Mouse (Mus musculus) lung, adult 2 months (tissue): ENCODE measurements around the gene Erc2.

Experiments
- CTCF ChIP-seq: fragments of 200-500 bp; IDR thresholded peaks from 2 replicates; pipeline ENCODE4 v1.5.1; 2011; ENCODE audit warnings: mild to moderate bottlenecking, low read length, control low read depth; ENCODE audit not compliant: insufficient read depth
- POLR2A ChIP-seq: fragments of 200-500 bp; IDR thresholded peaks from 2 replicates; pipeline ENCODE4 v1.6.1; 2011; ENCODE audit warnings: low read depth, mild to moderate bottlenecking, control low read depth, low read length, borderline replicate concordance; ENCODE audit errors: extremely low read depth

DNA sequence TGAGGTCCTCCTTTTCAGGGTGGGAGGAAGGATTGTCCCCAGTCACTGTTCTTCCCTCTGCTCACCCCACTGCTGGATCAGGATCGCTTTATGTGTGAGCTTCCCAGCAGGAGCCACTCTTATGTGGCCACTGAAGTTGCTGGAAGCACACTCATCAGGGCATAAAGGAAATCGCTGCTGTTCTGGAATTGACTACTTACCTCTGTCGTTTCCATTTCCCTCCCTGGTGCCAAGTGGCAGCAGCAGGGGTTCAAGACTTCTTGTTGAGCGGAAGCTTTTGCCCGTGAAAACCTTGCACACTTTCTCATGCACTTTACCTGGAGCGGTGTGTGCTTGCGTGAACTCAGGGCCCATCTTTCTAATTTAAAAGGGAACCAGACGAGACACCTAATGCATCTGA, 652 bp upstream of the Erc2 start:
- TF ChIP-seq CTCF = no peak
- no peak for TF ChIP-seq POLR2A
